Mouse (Mus musculus) liver, embryonic 16.5 days (tissue): ENCODE results near the gene Kif18a. TPM values are rescaled to one million over a fixed set of nuclear protein-coding genes. Genes with fewer than 3 reads are reported as not detected.
A peak's percentile ranks its signal among the peaks of the same experiment; 100 is the strongest.

ENCODE experiments used
- ATAC-seq: fragments of 200-750 bp; cut with Nextera tagmentation; 2 replicates; pipeline ENCODE4 v1.8.0; 2017; ENCODE audit warnings: low read depth, mild to moderate bottlenecking, moderate number of reproducible peaks, moderate library complexity
- H3K27ac ChIP-seq: fragments of 300-500 bp; sonication (generic); 2 replicates; pipeline ENCODE4 v1.5.1; 2014; ENCODE audit warnings: mild to moderate bottlenecking, low read length
- H3K27me3 ChIP-seq: fragments of 300-500 bp; sonication (generic); 2 replicates; pipeline ENCODE4 v1.6.1; 2014; ENCODE audit warnings: low read depth, low read length, mixed read lengths; ENCODE audit not compliant: control insufficient read depth, insufficient read depth
- H3K36me3 ChIP-seq: fragments of 300-500 bp; sonication (generic); 2 replicates; pipeline ENCODE4 v1.6.1; 2014; ENCODE audit warnings: mild to moderate bottlenecking; ENCODE audit not compliant: control insufficient read depth, insufficient read depth
- H3K4me1 ChIP-seq: fragments of 300-500 bp; sonication (generic); 2 replicates; pipeline ENCODE4 v1.6.1; 2014; ENCODE audit warnings: low read depth, low read length, mixed read lengths; ENCODE audit not compliant: control insufficient read depth
- H3K4me2 ChIP-seq: fragments of 300-500 bp; sonication (generic); 2 replicates; pipeline ENCODE4 v1.6.1; 2014; ENCODE audit warnings: low read depth, low read length, mixed read lengths
- H3K4me3 ChIP-seq: fragments of 300-500 bp; sonication (generic); 2 replicates; pipeline ENCODE4 v1.5.1; 2014; ENCODE audit warnings: low read depth, mild to moderate bottlenecking, low read length
- H3K9ac ChIP-seq: fragments of 300-500 bp; sonication (generic); 2 replicates; pipeline ENCODE4 v1.6.1; 2014; ENCODE audit warnings: low read depth, low read length
- H3K9me3 ChIP-seq: fragments of 300-500 bp; sonication (generic); replicated peaks from 2 replicates; pipeline ENCODE4 v1.6.1; 2016; ENCODE audit warnings: low read length; ENCODE audit not compliant: control insufficient read depth
- WGBS: fragments of 180-500 bp; shearing (Covaris S2); extraction: QIAGEN DNeasy Blood & Tissue Kit; methylation state at CpG from one replicate; pipeline ENCODE4 v1.1.7; 2014; ENCODE audit not compliant: insufficient replicate concordance; 5-methylcytosine and 5-hydroxymethylcytosine counted together
- polyA plus RNA-seq: library from polyadenylated mRNA; unstranded; fragments of >200 nt; fragmentation: Nextera tagmentation; extraction: Ambion mirVana; gene quantifications from 2 replicates; pipeline ENCODE4 v1.2.1, GENCODE M21; 2015

The Kif18a gene
- 21.3 and 26.5 TPM in 2 replicates for polyA plus RNA-seq

- under 1% methylated on average over 51 of the region's 51 CpGs for WGBS
- peak within 1 kb of the TSS; percentile 81 for H3K9ac ChIP-seq
- peak within 1 kb of the TSS; percentile 94 for H3K4me3 ChIP-seq
- H3K9me3 ChIP-seq, result no peaks in the 10 kb centered on the region
- peak within 1 kb of the TSS; percentile 81 for H3K4me2 ChIP-seq
- peak; percentile 94 for ATAC-seq
- H3K27me3 ChIP-seq, result no peaks in the 10 kb centered on the region
- H3K36me3 ChIP-seq, result no peaks in the 10 kb centered on the region
- peak within 1 kb of the TSS; percentile 88 for H3K27ac ChIP-seq
- peaks cover 15% of the 10 kb centered on the region for H3K4me1 ChIP-seq
Observed at GRCm38 (mm10) chr2:109280600-109281340, at the start of gene Kif18a, which contains the start of gene Mettl15. Gene Kif18a (plus strand): TSS chr2:109280738. Gene Mettl15 (minus strand): TSS chr2:109280748.

DNA sequence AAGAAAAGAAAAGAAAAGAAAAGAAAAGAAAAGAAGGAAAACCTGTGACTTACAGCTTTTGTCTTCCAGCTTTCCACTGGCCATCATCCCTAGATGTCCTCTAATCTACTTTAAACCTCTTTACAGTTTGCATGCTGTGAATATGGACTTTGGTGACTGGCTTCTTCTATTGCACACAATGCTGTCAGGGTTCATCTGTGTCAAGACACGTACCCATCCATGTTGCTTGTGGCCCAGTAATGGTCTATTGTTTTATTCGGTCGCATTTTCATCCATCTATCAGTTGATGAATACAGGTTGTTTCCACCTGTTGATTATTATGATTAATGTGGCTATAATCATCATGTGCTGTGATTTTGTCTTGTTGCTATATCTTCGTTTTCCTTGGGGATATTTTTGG, 46.7 kb upstream of the Kif18a start:
- Histone ChIP-seq H3K4me1 (no peaks in the 10 kb centered on the region), H3K9ac (no peak overlapping the region), H3K27me3 (no peaks in the 10 kb centered on the region), H3K27ac (no peak overlapping the region), H3K36me3 (no peaks in the 10 kb centered on the region), H3K9me3 (no peaks in the 10 kb centered on the region), H3K4me3 (no peak overlapping the region), H3K4me2 (no peak overlapping the region)
- no peak for ATAC-seq
- WGBS, result 71% methylated on average over 4 of the region's 4 CpGs

GRCm38 (mm10) chr2:109235741-109236140, 44.8 kb upstream of the Kif18a start:
- ATAC-seq, result no peak

DNA sequence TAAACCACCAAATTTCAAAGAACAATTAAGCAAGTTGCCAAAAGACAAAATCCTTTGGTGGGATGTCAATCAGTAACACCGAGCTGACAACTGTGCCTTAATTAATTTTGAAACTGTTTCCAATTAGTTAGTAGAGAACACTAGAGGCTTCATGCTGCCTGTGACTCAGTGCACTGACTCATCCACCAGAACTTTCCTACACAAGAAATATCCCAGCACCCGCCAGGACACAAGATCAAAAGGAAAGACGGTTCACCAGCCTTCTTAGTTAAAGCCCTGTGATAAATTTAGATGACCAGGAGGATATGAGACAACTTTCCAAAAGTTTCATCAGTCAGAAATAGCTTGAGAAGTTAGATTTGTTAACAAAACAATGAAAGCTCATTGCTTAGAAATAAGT, 38.6 kb upstream of the Kif18a start:
- no peak overlapping the region for H3K9ac ChIP-seq
- no peak overlapping the region for H3K4me3 ChIP-seq
- no peaks in the 10 kb centered on the region for H3K9me3 ChIP-seq
- H3K27ac ChIP-seq, result no peak overlapping the region
- no peak overlapping the region for H3K4me2 ChIP-seq
- no peaks in the 10 kb centered on the region for H3K4me1 ChIP-seq
- no peaks in the 10 kb centered on the region for H3K36me3 ChIP-seq
- 68% methylated on average over 3 of the region's 3 CpGs for WGBS
- no peaks in the 10 kb centered on the region for H3K27me3 ChIP-seq
- ATAC-seq, result no peak

More at GRCm38 (mm10) chr2:109235741-109236140, 44.8 kb upstream of the Kif18a start:
- H3K4me3 ChIP-seq, result no peak overlapping the region
- no peaks in the 10 kb centered on the region for H3K27me3 ChIP-seq
- H3K4me1 ChIP-seq, result no peaks in the 10 kb centered on the region
- 59% methylated on average over 1 of the region's 1 CpGs for WGBS
- H3K27ac ChIP-seq, result no peak overlapping the region
- no peaks in the 10 kb centered on the region for H3K36me3 ChIP-seq
- no peak overlapping the region for H3K4me2 ChIP-seq
- no peaks in the 10 kb centered on the region for H3K9me3 ChIP-seq
- H3K9ac ChIP-seq, result no peak overlapping the region

DNA sequence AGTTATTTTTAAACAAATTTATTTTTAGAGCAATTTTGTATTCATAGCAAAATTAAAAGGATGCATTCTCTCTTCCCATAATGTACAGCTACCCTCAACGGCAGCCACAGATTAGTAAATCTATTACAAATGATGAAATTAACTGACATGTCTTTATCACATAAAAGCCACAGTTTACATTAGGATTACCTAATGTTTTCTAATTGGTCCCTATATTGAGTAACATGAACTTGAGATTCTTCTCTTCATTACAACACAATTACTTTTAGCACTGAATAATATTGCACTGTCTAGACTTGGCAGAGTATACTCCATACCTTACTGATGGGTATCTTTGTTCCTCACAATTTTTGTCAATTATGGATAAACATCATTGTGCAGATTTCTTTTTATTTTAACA, 17.8 kb upstream of the Kif18a start:
- WGBS, result 62% methylated on average over 1 of the region's 1 CpGs
- Histone ChIP-seq H3K4me3 (no peak overlapping the region), H3K4me1 (no peaks in the 10 kb centered on the region), H3K4me2 (no peak overlapping the region), H3K36me3 (no peaks in the 10 kb centered on the region), H3K27ac (no peak overlapping the region), H3K27me3 (no peaks in the 10 kb centered on the region), H3K9me3 (no peaks in the 10 kb centered on the region), H3K9ac (no peak overlapping the region)
- ATAC-seq, result no peak

- H3K27ac ChIP-seq, result no peak overlapping the region
- H3K4me1 ChIP-seq, result no peaks in the 10 kb centered on the region; the same call in 1 of the 2 replicates
Observed at GRCm38 (mm10) chr2:109273098-109273497, 7.4 kb upstream of the Kif18a start.

GRCm38 (mm10) chr2:109277593-109277992, 2.9 kb upstream of the Kif18a start:
- Histone ChIP-seq H3K4me3 (peak overlapping the region; percentile 73), H3K27ac (peak overlapping the region; percentile 23), H3K9ac (peak overlapping the region; percentile 74), H3K4me1 (peaks cover 6% of the 10 kb centered on the region), H3K9me3 (no peaks in the 10 kb centered on the region), H3K27me3 (no peaks in the 10 kb centered on the region), H3K36me3 (no peaks in the 10 kb centered on the region), H3K4me2 (peak overlapping the region; percentile 63)
- WGBS, result 5% methylated on average over 7 of the region's 7 CpGs
- no peak for ATAC-seq

More at GRCm38 (mm10) chr2:109273098-109273497, 7.4 kb upstream of the Kif18a start:
- no peak overlapping the region for H3K9ac ChIP-seq
- H3K4me2 ChIP-seq, result no peak overlapping the region
- WGBS, result 74% methylated on average over 1 of the region's 1 CpGs
- H3K9me3 ChIP-seq, result no peaks in the 10 kb centered on the region
- ATAC-seq, result no peak
- no peaks in the 10 kb centered on the region for H3K36me3 ChIP-seq
- no peak overlapping the region for H3K4me3 ChIP-seq
- no peaks in the 10 kb centered on the region for H3K27me3 ChIP-seq

- Histone ChIP-seq H3K27me3 (no peaks in the 10 kb centered on the region), H3K4me3 (peak overlapping the region; percentile 73), H3K9me3 (no peaks in the 10 kb centered on the region), H3K9ac (peak overlapping the region; percentile 74), H3K36me3 (no peaks in the 10 kb centered on the region), H3K4me2 (peak overlapping the region; percentile 63), H3K4me1 (peaks cover 6% of the 10 kb centered on the region), H3K27ac (peak overlapping the region; percentile 23)
- no peak for ATAC-seq
- WGBS, result under 1% methylated on average over 16 of the region's 16 CpGs
Observed at GRCm38 (mm10) chr2:109278036-109278435, 2.5 kb upstream of the Kif18a start.

- no peak for ATAC-seq
- H3K4me1 ChIP-seq, result peaks cover 11% of the 10 kb centered on the region
- peak overlapping the region; percentile 67 for H3K9ac ChIP-seq
- H3K4me3 ChIP-seq, result peak overlapping the region; percentile 94
- H3K27me3 ChIP-seq, result no peaks in the 10 kb centered on the region
- H3K36me3 ChIP-seq, result no peaks in the 10 kb centered on the region
- peak overlapping the region; percentile 68; the same call in 1 of the 2 replicates for H3K27ac ChIP-seq
- no peaks in the 10 kb centered on the region for H3K9me3 ChIP-seq
- peak overlapping the region; percentile 81 for H3K4me2 ChIP-seq
- WGBS, result 3% methylated on average over 4 of the region's 4 CpGs
Observed at GRCm38 (mm10) chr2:109280272-109280599, 302 bp upstream of the Kif18a start.
